Mouse (Mus musculus) urinary bladder, adult 18-20 months (tissue): ENCODE data around the gene Wfdc18.
A peak's percentile ranks its signal among the peaks of the same experiment; 100 is the strongest.

Experiments used
- DNase-seq, 2 experiments: peaks; one replicate each; pipeline ENCODE4 v3.0.0; 2022; ENCODE audit warnings: low spot score in 2 of 2, mixed read lengths in 2 of 2

Gene Wfdc18

GRCm38 (mm10) chr11:83742731-83743355, 34.0 kb downstream of the Wfdc18 start:
- no peak for DNase-seq

- no peak for DNase-seq
Observed at GRCm38 (mm10) chr11:83743525-83743924, 34.7 kb downstream of the Wfdc18 start.

GRCm38 (mm10) chr11:83746152-83746551, 37.3 kb downstream of the Wfdc18 start:
- DNase-seq: no peak

- DNase-seq: no peak
Observed at GRCm38 (mm10) chr11:83746681-83747080, 37.9 kb downstream of the Wfdc18 start, which contains the start of gene Wfdc21. Gene Wfdc21, plus strand, starts transcription at chr11:83746940.

GRCm38 (mm10) chr11:83747376-83748265, 38.8 kb downstream of the Wfdc18 start:
- no peak for DNase-seq

- DNase-seq: peak; percentile 80 to 83
Observed at GRCm38 (mm10) chr11:83753581-83754181, 44.9 kb downstream of the Wfdc18 start, which contains the start of gene Heatr6. Gene Heatr6, plus strand, starts transcription at chr11:83753696.

- DNase-seq: no peak
Observed at GRCm38 (mm10) chr11:83754227-83754626, 45.4 kb downstream of the Wfdc18 start.
